Mouse (Mus musculus) cortical plate, adult 2 months (tissue): Measurements from ENCODE around the gene Synrg. TPM values are rescaled to one million over a fixed set of nuclear protein-coding genes. Genes with fewer than 3 reads are reported as not detected.
A peak's percentile ranks its signal among the peaks of the same experiment; 100 is the strongest.

Experiments
- H3K27ac ChIP-seq: fragments of 200-500 bp; 2 replicates; pipeline ENCODE4 v1.5.1; 2012; ENCODE audit warnings: low read length, control low read depth, inconsistent platforms; ENCODE audit not compliant: insufficient read depth
- H3K4me1 ChIP-seq: fragments of 200-500 bp; 2 replicates; pipeline ENCODE4 v1.6.1; 2011; ENCODE audit warnings: low read length; ENCODE audit not compliant: control insufficient read depth, insufficient read depth
- H3K4me3 ChIP-seq: fragments of 200-500 bp; 2 replicates; pipeline ENCODE4 v1.5.1; 2011; ENCODE audit warnings: mild to moderate bottlenecking, low read length, control low read depth; ENCODE audit not compliant: insufficient read depth
- CTCF ChIP-seq: fragments of 200-500 bp; IDR thresholded peaks from 2 replicates; pipeline ENCODE4 v1.5.1; 2011; ENCODE audit warnings: mild to moderate bottlenecking, control low read depth, low read length; ENCODE audit not compliant: insufficient read depth; ENCODE audit errors: extremely low read depth
- POLR2A ChIP-seq: fragments of 200-500 bp; IDR thresholded peaks from 2 replicates; pipeline ENCODE4 v1.6.1; 2011; ENCODE audit warnings: mild to moderate bottlenecking, low read length, control low read depth; ENCODE audit not compliant: insufficient read depth; ENCODE audit errors: extremely low read depth
- polyA plus RNA-seq: library from polyadenylated mRNA; depleted of rRNA; stranded (reverse); fragments of >200 nt; gene quantifications from 2 replicates; pipeline ENCODE4 v1.2.3, GENCODE M21; 2012; rRNA removed

Synrg gene
- 22.3 and 23.2 TPM in 2 replicates for polyA plus RNA-seq

GRCm38 (mm10) chr11:83963991-83964921, at the start of gene Synrg:
Gene Synrg (plus strand): TSS chr11:83964428.
- TF ChIP-seq CTCF (no peak), POLR2A (peak; percentile 65)
- Histone ChIP-seq H3K4me1 (peaks cover 5% of the 10 kb centered on the region; the same call in 1 of the 2 replicates), H3K27ac (peak within 1 kb of the TSS; percentile 40), H3K4me3 (peak within 1 kb of the TSS; percentile 52)

GRCm38 (mm10) chr11:83914501-83914900, 49.7 kb upstream of the Synrg start:
- H3K4me3 ChIP-seq: no peak overlapping the region
- TF ChIP-seq POLR2A: no peak
- no peak for TF ChIP-seq CTCF
- no peaks in the 10 kb centered on the region for H3K4me1 ChIP-seq
- H3K27ac ChIP-seq: no peak overlapping the region

GRCm38 (mm10) chr11:83922600-83922999, 41.6 kb upstream of the Synrg start:
- Histone ChIP-seq H3K4me1 (no peaks in the 10 kb centered on the region), H3K27ac (no peak overlapping the region), H3K4me3 (no peak overlapping the region)
- TF ChIP-seq POLR2A (no peak), CTCF (no peak)

- Histone ChIP-seq H3K4me3 (no peak overlapping the region), H3K4me1 (no peaks in the 10 kb centered on the region), H3K27ac (no peak overlapping the region)
- no peak for TF ChIP-seq POLR2A
- TF ChIP-seq CTCF: peak; percentile 31; the same call in 1 of the 2 replicates
Measured at GRCm38 (mm10) chr11:83927097-83927496, 37.1 kb upstream of the Synrg start.

- no peak for TF ChIP-seq CTCF
- no peak for TF ChIP-seq POLR2A
- H3K4me3 ChIP-seq: no peak overlapping the region
Measured at GRCm38 (mm10) chr11:83932506-83933106, 31.6 kb upstream of the Synrg start.

DNA sequence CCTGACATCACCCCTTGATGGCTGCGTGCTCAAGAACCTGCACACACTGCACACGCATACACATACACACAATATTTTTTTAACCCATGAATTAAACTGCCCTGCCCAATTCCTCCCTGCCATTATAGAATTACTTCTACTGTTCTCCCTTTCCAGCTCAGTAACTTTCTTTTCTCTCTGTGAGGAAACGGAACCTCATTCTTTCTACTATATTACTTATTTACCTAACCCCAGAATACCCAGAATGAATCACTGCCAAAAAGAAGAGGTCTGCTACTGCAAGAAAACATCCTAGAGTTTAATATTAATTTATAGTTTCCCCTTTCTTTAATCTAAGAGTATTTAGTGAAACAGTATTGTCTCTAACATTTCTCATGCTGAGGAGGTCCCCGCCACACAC, 30.9 kb upstream of the Synrg start:
- Histone ChIP-seq H3K27ac (no peak overlapping the region), H3K4me1 (no peaks in the 10 kb centered on the region), H3K4me3 (no peak overlapping the region)
- TF ChIP-seq CTCF (no peak), POLR2A (no peak)

More at GRCm38 (mm10) chr11:83932506-83933106, 31.6 kb upstream of the Synrg start:
- Histone ChIP-seq H3K4me1 (no peaks in the 10 kb centered on the region), H3K27ac (no peak overlapping the region)

DNA sequence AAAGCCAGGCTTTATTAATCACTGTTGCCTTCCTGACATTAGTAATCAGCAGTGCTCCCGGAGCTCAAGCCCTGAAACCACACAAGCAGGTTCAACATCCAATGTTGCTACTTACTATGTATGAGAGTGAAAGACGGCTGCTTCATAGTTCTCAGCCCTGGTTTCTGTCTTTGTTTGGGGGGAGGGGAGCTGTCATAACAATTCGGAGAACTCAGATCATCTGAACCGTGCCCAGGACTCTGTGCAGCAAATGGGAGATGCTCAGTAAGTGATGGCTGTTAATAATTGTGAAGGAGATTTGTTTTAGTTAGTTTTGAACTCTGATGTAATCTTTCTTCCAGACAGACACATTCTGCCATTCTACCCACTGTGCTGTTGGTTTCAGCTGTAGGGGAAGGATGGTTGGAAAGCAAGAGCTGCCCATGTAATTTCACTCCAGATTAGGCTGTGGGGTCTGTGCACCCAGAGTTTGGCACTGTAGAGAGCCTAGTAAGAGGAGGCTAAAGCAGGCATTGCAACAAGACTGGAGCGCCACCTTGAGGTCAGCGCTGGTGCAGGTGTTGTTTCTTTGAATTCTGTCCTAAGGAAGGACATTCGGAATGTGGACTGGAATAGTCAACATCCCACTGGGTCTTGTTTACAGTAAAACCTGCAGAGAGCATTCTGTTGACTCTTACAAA, 28.1 kb upstream of the Synrg start:
- H3K4me3 ChIP-seq: no peak overlapping the region
- TF ChIP-seq POLR2A: no peak
- TF ChIP-seq CTCF: peak; percentile 97
- no peak overlapping the region for H3K27ac ChIP-seq
- H3K4me1 ChIP-seq: no peaks in the 10 kb centered on the region

- Histone ChIP-seq H3K4me1 (no peaks in the 10 kb centered on the region; the same call in 1 of the 2 replicates), H3K4me3 (no peak overlapping the region), H3K27ac (no peak overlapping the region)
- TF ChIP-seq CTCF: no peak
- no peak for TF ChIP-seq POLR2A
Measured at GRCm38 (mm10) chr11:83938556-83938955, 25.7 kb upstream of the Synrg start.

DNA sequence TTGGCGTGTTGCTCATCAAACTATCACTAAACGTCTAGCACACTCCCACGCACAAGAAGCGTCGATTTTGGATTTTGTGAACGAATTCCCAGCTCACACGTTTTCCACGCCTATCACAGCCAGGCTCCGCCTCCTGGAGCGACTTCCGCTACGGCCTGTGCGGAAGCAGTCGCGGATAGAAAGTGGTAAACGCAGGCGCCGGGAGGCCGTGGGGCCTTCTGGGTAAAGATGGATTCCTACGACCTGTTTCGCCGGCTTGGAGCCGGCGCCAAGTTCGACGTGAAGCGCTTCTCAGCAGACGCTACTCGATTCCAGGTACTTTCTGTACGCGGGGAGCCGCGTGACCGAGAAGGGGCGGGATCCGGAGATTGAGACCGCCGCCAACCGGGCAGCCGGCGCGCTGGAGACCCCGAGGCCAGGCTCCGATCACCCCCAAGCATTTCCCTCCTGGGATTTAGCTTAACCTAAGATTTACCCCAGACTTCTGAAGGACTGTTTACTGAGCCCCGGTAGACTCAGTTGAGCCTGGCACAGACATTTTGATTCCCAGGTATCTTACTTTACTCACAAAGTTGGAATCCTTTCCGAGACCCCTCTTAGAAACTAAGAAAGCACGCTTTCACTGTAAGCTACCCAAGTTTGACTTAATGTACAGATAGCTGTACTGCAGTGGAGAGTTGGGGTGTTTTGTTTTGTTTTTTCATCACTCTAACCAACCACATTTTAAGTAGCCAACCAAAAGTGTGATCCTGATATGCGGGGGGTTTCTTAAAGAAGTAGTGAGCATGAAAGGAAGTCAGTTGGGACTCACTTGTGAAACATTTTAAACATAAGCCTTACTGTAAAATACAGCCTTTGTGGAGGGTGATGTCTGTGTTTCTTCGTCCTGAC, 22.0 kb upstream of the Synrg start, which contains the start of gene Ddx52:
Ddx52 (plus strand) TSS at position 113 of the 891 bp plus-strand sequence.
- no peaks in the 10 kb centered on the region; the same call in 1 of the 2 replicates for H3K4me1 ChIP-seq
- no peak within 1 kb of the TSS for H3K27ac ChIP-seq
- TF ChIP-seq POLR2A: peak; percentile 74
- TF ChIP-seq CTCF: no peak
- peak within 1 kb of the TSS; percentile 21 for H3K4me3 ChIP-seq
